Mouse (Mus musculus): ENCODE results near the gene Selenoh. TPM values are rescaled to one million over a fixed set of nuclear protein-coding genes. Genes with fewer than 3 reads are reported as not detected.

Selenoh gene
- 53.6 and 57.6 TPM in 2 replicates for polyA plus RNA-seq (2015; fragmentation: Nextera tagmentation; extraction: Ambion mirVana)

DNA sequence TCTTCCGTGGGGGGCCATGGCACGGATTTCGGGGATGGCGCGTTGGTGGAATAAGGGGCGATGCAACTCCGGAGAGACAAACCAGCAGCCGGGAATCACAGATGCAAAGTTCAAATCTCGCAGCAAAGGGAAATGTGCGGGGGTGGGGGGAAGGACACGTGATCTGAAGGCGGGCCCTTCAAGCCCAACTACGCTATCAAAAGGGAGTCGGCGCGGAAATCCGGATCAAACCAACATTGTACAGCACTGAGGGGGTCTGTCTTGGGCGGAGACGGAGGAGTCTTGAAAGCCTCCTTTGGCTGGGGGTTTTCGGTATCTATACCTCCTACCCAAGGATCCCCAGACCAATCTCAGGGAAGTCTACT is at the start of gene Selenoh:
Gene Selenoh (minus strand): TSS at position 202 of the 365 bp plus-strand sequence.
- TF ChIP-seq CTCF (IDR thresholded peaks at IDR 0.05; ENCODE audit: low read depth) (no peak), EP300 (IDR thresholded peaks at IDR 0.05; ENCODE audit: low read depth) (peak; percentile 60; the same call in 1 of the 2 replicates)
- ATAC-seq (peak; percentile 94), DNase-seq (peak; percentile 87)
- H3K36me3 ChIP-seq (replicated peaks; ENCODE audit: insufficient read depth, low read length) = peaks cover 24% of the 10 kb centered on the region
- peak within 1 kb of the TSS; percentile 77 for H3K4me3 ChIP-seq (ENCODE audit: low read depth, low read length)
- H3K9ac ChIP-seq (replicated peaks) = peak within 1 kb of the TSS; percentile 76
- H3K4me2 ChIP-seq (ENCODE audit: low read depth, low read length) = peak within 1 kb of the TSS; percentile 88
- H3K27me3 ChIP-seq (ENCODE audit: insufficient read depth, low read length) = no peaks in the 10 kb centered on the region
- H3K27ac ChIP-seq (ENCODE audit: low read depth) = peak within 1 kb of the TSS; percentile 74
- no peaks in the 10 kb centered on the region for H3K9me3 ChIP-seq (ENCODE audit: low read length)
- WGBS (ENCODE audit: insufficient replicate concordance) = under 1% methylated on average over 20 of the region's 20 CpGs
- H3K4me1 ChIP-seq (ENCODE audit: insufficient read depth) = peaks cover 12% of the 10 kb centered on the region

DNA sequence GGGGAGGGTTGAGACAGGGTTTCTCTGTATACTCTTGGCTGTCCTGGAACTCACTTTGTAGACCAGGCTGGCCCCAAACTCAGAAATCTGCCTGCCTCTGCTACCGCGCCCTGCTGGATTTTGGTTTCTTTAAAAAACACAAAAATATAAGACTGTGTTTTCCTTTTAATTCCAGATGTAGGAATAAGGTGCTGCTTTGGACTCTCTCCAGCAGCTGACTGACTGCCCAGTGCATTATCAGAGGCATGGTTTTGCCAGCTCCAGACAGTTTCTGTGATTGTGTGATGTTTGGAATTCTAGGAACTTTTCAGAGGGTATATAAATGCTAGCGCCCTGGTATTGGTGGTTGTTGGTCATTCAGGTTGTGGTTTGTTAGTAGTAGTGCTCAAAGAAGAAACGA is 46.8 kb upstream of the Selenoh start:
- ATAC-seq (no peak), DNase-seq (no peak)
- Histone ChIP-seq H3K36me3 (replicated peaks; ENCODE audit: insufficient read depth, low read length) (peaks cover 9% of the 10 kb centered on the region; the same call in 1 of the 2 replicates), H3K9me3 (ENCODE audit: low read length) (no peaks in the 10 kb centered on the region), H3K27me3 (ENCODE audit: insufficient read depth, low read length) (no peaks in the 10 kb centered on the region), H3K4me2 (ENCODE audit: low read depth, low read length) (peak overlapping the region; percentile 91; the same call in 1 of the 2 replicates), H3K4me1 (ENCODE audit: insufficient read depth) (peaks cover 15% of the 10 kb centered on the region), H3K9ac (replicated peaks) (no peak overlapping the region), H3K4me3 (ENCODE audit: low read depth, low read length) (no peak overlapping the region), H3K27ac (ENCODE audit: low read depth) (peak overlapping the region; percentile 66; the same call in 1 of the 2 replicates)
- WGBS (ENCODE audit: insufficient replicate concordance) = 90% methylated on average over 4 of the region's 4 CpGs
- no peak for TF ChIP-seq CTCF (IDR thresholded peaks at IDR 0.05; ENCODE audit: low read depth)
- no peak for TF ChIP-seq EP300 (IDR thresholded peaks at IDR 0.05; ENCODE audit: low read depth)

DNA sequence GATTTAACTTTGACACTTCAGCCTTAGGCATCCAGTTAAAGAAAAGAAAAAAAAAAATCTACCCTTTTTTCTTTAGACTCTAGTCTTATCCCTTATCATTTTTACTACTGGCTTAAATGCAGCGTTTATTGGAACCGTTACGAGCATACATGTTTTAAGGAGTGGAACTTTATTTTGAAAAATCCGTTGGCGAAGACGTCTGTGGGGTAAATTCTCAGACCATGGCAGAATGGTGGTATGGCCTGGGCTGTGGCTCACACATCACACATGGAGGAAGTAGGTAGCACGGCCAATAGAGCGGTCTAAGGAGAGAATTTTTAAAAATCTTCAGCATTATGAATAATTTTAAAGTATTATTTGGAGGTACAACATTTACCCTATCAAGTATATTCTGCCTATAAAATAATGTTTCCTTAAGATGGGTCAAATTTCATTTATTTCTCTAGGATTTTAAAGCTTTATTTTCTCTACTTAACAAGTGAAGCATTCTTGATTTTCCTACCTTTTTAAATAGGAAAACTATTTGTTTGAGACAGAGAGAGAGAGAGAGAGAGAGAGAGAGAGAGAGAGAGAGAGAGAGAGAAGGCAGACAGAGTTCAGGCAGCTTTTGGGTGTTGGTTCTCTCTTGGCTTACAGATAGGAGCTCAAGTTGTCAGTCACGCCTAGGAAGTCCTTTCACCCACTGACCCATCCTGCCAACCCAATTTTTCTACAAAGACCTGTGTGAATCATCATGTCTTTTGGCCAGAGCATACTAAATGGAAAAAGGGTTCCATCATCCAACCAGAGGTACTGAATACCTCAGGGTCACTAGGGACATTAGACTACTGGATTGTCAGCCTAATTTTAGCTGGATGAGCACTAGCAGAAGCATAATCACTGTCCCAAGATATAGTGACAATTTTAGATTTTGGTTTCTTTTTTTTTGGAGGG is 46.1 kb upstream of the Selenoh start:
- Histone ChIP-seq H3K4me3 (ENCODE audit: low read depth, low read length) (peak overlapping the region; percentile 90), H3K27me3 (ENCODE audit: insufficient read depth, low read length) (no peaks in the 10 kb centered on the region), H3K9ac (replicated peaks) (peak overlapping the region; percentile 82), H3K4me1 (ENCODE audit: insufficient read depth) (peaks cover 18% of the 10 kb centered on the region), H3K9me3 (ENCODE audit: low read length) (no peaks in the 10 kb centered on the region), H3K36me3 (replicated peaks; ENCODE audit: insufficient read depth, low read length) (peaks cover 4% of the 10 kb centered on the region; the same call in 1 of the 2 replicates), H3K4me2 (ENCODE audit: low read depth, low read length) (peak overlapping the region; percentile 91), H3K27ac (ENCODE audit: low read depth) (peak overlapping the region; percentile 94)
- TF ChIP-seq EP300 (IDR thresholded peaks at IDR 0.05; ENCODE audit: low read depth) (no peak), CTCF (IDR thresholded peaks at IDR 0.05; ENCODE audit: low read depth) (no peak)
- 19% methylated on average over 9 of the region's 9 CpGs for WGBS (ENCODE audit: insufficient replicate concordance)
- ATAC-seq = no peak
- DNase-seq = no peak

DNA sequence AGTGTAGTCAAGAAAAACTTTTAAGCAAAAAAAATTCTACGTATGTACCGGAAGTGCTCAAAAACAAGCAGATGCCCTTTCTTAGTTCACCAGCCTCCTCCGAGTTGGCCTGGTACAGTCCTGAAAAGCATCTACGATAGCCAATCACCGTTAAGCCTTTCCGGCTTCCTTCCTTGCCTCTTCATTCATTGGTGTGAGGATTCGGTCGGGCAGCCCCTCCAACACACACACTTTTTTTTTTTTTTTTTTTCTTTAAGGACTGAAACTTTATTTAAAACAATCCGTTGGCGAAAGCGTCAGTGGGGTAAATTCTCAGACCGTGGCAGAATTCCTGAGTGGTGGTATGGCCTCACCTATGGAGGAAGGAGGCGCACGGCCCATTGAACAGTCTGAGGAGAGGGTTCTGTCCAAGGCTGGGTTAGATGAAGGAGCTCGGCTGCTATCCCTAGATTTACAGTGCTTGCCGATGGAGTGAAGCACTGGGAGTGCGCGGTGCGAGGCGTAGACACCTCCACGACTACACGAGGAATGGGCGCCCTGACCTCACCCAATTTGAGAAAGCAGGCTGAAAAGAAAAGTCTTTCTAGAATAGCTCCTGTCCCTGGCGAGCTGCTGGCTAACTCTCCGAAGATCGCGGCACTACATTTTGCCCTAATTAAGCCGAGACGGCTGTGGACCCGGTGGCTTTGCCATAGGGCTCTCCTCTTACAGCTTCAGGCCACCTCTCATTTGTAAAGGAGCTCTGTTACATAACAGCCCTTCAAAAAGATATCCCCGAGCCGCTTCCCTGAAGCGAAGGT is 45.2 kb upstream of the Selenoh start:
- peaks cover 14% of the 10 kb centered on the region for H3K4me1 ChIP-seq (ENCODE audit: insufficient read depth)
- no peaks in the 10 kb centered on the region for H3K9me3 ChIP-seq (ENCODE audit: low read length)
- under 1% methylated on average over 33 of the region's 33 CpGs for WGBS (ENCODE audit: insufficient replicate concordance)
- peak; percentile 88 for ATAC-seq
- peak overlapping the region; percentile 90 for H3K4me3 ChIP-seq (ENCODE audit: low read depth, low read length)
- peak overlapping the region; percentile 82 for H3K9ac ChIP-seq (replicated peaks)
- peak overlapping the region; percentile 94 for H3K27ac ChIP-seq (ENCODE audit: low read depth)
- no peak for TF ChIP-seq CTCF (IDR thresholded peaks at IDR 0.05; ENCODE audit: low read depth)
- TF ChIP-seq EP300 (IDR thresholded peaks at IDR 0.05; ENCODE audit: low read depth) = peak; percentile 72
- peaks cover 7% of the 10 kb centered on the region for H3K36me3 ChIP-seq (replicated peaks; ENCODE audit: insufficient read depth, low read length)
- H3K4me2 ChIP-seq (ENCODE audit: low read depth, low read length) = peak overlapping the region; percentile 91
- DNase-seq = peak; percentile 68
- no peaks in the 10 kb centered on the region for H3K27me3 ChIP-seq (ENCODE audit: insufficient read depth, low read length)

DNA sequence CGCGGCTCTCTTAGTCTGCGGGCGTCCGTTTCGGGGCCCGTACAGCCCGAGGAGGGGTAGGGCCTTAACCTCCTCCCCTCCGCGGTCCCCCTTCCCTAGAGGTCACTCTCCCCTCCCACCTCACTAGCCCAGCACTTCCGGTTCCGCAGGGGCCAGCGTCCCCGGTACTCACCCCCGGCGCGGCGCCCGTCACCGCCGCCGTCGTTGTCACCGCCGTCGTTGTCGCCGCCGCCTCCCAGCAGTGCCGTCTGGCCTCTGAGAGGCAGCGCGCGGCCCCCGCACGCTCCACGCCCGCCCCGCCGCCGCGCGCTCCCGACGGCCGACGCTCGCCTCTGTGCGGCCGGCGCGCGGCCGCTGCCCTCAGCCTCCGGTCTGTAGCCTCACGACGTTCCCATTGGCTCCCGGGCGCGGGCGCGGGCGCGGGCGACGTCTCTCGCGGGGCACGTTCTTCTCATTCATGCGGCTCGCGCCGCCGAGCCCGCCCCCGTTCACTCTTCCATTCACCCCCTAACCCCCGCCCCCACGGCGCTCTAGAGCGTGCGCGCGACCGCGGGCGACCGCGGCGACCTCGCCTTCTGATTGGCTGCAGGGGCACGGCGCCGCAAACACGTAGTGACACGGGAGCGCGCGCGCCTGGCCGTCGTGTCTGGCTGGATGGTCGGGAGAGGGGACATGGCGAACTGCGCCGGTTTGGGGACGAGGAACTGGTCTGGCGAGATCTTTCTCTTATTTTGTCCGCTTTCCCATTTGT is 44.4 kb upstream of the Selenoh start, which contains the start of gene Zdhhc5:
Gene Zdhhc5 (minus strand): TSS at position 370 of the 751 bp plus-strand sequence.
- Histone ChIP-seq H3K4me3 (ENCODE audit: low read depth, low read length) (peak within 1 kb of the TSS; percentile 90), H3K27ac (ENCODE audit: low read depth) (peak within 1 kb of the TSS; percentile 94), H3K9me3 (ENCODE audit: low read length) (no peaks in the 10 kb centered on the region), H3K4me1 (ENCODE audit: insufficient read depth) (peaks cover 14% of the 10 kb centered on the region), H3K36me3 (replicated peaks; ENCODE audit: insufficient read depth, low read length) (peaks cover 14% of the 10 kb centered on the region), H3K9ac (replicated peaks) (peak within 1 kb of the TSS; percentile 93), H3K27me3 (ENCODE audit: insufficient read depth, low read length) (no peaks in the 10 kb centered on the region), H3K4me2 (ENCODE audit: low read depth, low read length) (peak within 1 kb of the TSS; percentile 91)
- ATAC-seq (peak; percentile 92), DNase-seq (peak; percentile 99)
- no peak for TF ChIP-seq EP300 (IDR thresholded peaks at IDR 0.05; ENCODE audit: low read depth)
- no peak for TF ChIP-seq CTCF (IDR thresholded peaks at IDR 0.05; ENCODE audit: low read depth)
- under 1% methylated on average over 88 of the region's 107 CpGs for WGBS (ENCODE audit: insufficient replicate concordance)

All from liver, postnatal 0 days (tissue).